Mouse (Mus musculus) heart, postnatal 14 days (tissue): ENCODE data around the gene 2310034G01Rik. TPM values are rescaled to one million over a fixed set of nuclear protein-coding genes. Genes with fewer than 3 reads are reported as not detected.

ENCODE experiments used
- DNase-seq, 2 experiments: peaks; one replicate each; pipeline ENCODE4 v3.0.0; 2021 to 2022
- intact Hi-C: fragments of 180-260 bp; cut with DNase I; formaldehyde crosslinking; loops from one replicate; pipeline ENCODE4 v1.15.1; 2025
- total RNA-seq, 2 experiments: library from RNA; stranded (reverse); gene quantifications; 2 replicates each; pipeline ENCODE4 v1.2.3; 2021

2310034G01Rik gene
- total RNA-seq, 2 experiments from 2014 or later: 0.22 to 0.48 TPM

- intact Hi-C loops: no loop called here
- DNase-seq: no peak
Measured at GRCm38 (mm10) chr19:46363294-46364009, 13.3 kb upstream of the 2310034G01Rik start.

GRCm38 (mm10) chr19:46362104-46362503 is 12.0 kb upstream of the 2310034G01Rik start:
- DNase-seq: no peak
- intact Hi-C loops: no loop called here

- DNase-seq: no peak
- intact Hi-C loops: no loop called here
Measured at GRCm38 (mm10) chr19:46358381-46358780, 8.3 kb upstream of the 2310034G01Rik start.

GRCm38 (mm10) chr19:46357344-46358280 is 7.5 kb upstream of the 2310034G01Rik start:
- intact Hi-C loops: no loop called here
- peak in 1 of 2 experiments; percentile 45 for DNase-seq

GRCm38 (mm10) chr19:46356701-46357138 is 6.6 kb upstream of the 2310034G01Rik start:
- peak; percentile 82 to 89 for DNase-seq
- intact Hi-C loops: no loop called here

- no peak for DNase-seq
- intact Hi-C loops: no loop called here
Measured at GRCm38 (mm10) chr19:46349550-46349949, 552 bp downstream of the 2310034G01Rik start.

- DNase-seq: peak; percentile 84 to 87
- intact Hi-C loops: no loop called here
Measured at GRCm38 (mm10) chr19:46348761-46349458, 1.2 kb downstream of the 2310034G01Rik start.

GRCm38 (mm10) chr19:46347936-46348668 is 2.0 kb downstream of the 2310034G01Rik start:
- intact Hi-C loops: no loop called here
- no peak for DNase-seq

- no peak for DNase-seq
- intact Hi-C loops: no loop called here
Measured at GRCm38 (mm10) chr19:46347146-46347545, 3.0 kb downstream of the 2310034G01Rik start.

- intact Hi-C loops: no loop called here
- DNase-seq: no peak
Measured at GRCm38 (mm10) chr19:46344710-46345419, 5.2 kb downstream of the 2310034G01Rik start.

GRCm38 (mm10) chr19:46339287-46339971 is 10.7 kb downstream of the 2310034G01Rik start:
- intact Hi-C loops: loop anchor here (1.0 to 5.0 kb wide), 3 partner anchors 15 to 108 kb away; no protein-coding TSS in a partner anchor
- DNase-seq: peak; percentile 69 to 74

GRCm38 (mm10) chr19:46338942-46339286 is 11.2 kb downstream of the 2310034G01Rik start:
- intact Hi-C loops: loop anchor here (1.0 to 5.0 kb wide), 3 partner anchors 16 to 108 kb away; no protein-coding TSS in a partner anchor

GRCm38 (mm10) chr19:46338331-46338936 is 11.7 kb downstream of the 2310034G01Rik start, which contains the start of gene Cuedc2:
Cuedc2 (minus strand) TSS chr19:46338702.
- intact Hi-C loops: loop anchor here (2.0 to 5.0 kb wide), 2 partner anchors 16 to 109 kb away; no protein-coding TSS in a partner anchor

More at GRCm38 (mm10) chr19:46338942-46339286, 11.2 kb downstream of the 2310034G01Rik start:
- DNase-seq: no peak

GRCm38 (mm10) chr19:46337719-46338330 is 12.3 kb downstream of the 2310034G01Rik start:
- no peak for DNase-seq
- intact Hi-C loops: loop anchor here (2.0 to 5.0 kb wide), 2 partner anchors 17 to 109 kb away; no protein-coding TSS in a partner anchor

More at GRCm38 (mm10) chr19:46338331-46338936, 11.7 kb downstream of the 2310034G01Rik start, which contains the start of gene Cuedc2:
- peak; percentile 98 to 99 for DNase-seq

GRCm38 (mm10) chr19:46333906-46334305 is 16.2 kb downstream of the 2310034G01Rik start:
- intact Hi-C loops: no loop called here
- DNase-seq: no peak

- intact Hi-C loops: no loop called here
Measured at GRCm38 (mm10) chr19:46332721-46333339, 17.3 kb downstream of the 2310034G01Rik start.

GRCm38 (mm10) chr19:46331936-46332335 is 18.2 kb downstream of the 2310034G01Rik start:
- DNase-seq: no peak
- intact Hi-C loops: no loop called here

More at GRCm38 (mm10) chr19:46332721-46333339, 17.3 kb downstream of the 2310034G01Rik start:
- DNase-seq: no peak
